Mouse (Mus musculus) thymus, postnatal 10 days (tissue): ENCODE results near the gene Wiz.

Source experiments
- DNase-seq, 2 experiments: peaks; one replicate each; pipeline ENCODE4 v3.0.0; 2021; ENCODE audit warnings: low spot score in 2 of 2

The Wiz gene

DNA sequence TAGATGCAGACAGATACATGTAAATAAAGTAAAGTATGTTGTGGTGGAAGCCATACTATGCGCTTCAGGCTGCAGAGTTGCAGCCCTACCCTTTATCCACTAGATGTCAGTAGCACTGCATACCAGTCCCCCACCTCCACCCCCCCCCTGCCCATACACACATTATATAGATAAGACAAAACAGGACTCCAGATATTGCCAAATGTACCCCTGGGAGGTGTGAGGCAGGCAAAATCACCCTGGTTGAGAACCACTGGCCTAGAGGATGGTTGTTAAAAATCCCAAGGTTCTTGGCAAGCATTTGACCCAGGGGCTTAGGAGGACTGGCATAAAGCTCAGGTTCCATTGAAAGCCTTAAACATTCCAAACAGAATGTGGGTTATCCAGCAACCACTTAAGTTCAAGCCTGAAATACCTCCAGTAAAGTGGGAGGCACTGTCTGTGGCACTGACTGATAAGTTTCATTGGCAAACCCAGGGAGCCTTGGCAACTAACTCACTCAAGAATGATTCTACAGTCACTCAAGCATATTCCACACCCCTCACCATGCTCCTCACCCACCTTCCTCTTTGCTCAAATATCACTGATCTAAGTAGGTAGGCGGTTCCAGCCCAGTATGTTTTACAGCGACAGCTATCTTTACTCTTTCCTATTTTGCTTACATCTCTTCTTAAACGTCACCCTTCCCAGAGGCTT is 40.1 kb downstream of the Wiz start:
- DNase-seq = peak in 1 of 2 experiments; percentile 34

DNA sequence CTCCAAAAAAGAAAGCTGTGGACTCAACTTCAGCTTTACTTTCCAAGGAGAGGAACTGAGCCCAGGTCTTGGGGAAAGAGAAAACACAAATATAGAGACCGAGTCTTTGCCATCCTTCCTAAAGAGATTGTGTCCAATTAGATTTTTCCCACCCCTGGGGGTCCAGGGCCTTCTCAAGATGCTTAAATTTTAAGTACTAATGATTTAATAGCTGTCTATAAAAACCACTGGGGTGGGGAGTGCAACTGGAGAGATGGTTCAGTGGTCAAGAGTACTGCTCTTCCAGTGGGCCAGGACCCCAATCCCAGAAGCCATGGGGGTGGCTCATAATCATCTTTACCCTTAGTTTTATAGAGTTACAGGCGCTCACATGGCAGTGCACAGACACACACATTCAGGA is 40.8 kb downstream of the Wiz start:
- no peak for DNase-seq

- DNase-seq = no peak
These were observed 48.1 kb downstream of the Wiz start for GRCm38 (mm10) chr17:32341102-32341501.

GRCm38 (mm10) chr17:32340110-32340509 is 49.1 kb downstream of the Wiz start:
- DNase-seq = no peak

DNA sequence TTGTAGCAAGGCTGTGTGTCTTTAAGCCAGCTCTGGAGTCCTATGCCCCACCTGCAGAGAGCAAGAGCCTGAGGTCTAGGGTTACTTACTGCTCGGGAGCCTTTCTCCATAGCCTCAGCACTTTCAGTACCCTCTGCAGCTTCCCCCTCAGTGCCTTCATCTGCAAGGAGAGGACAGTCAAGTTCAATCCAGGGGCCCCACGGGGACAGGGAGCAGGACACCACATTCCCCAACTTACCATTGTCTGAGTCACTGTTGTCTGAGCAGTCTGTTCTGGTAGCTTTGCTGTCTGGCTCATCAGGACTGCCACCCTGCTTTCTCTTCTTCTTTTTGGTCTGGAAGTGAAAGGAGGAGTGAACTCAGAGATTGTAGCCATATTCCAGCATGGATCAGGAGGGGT is 53.4 kb downstream of the Wiz start:
- DNase-seq = no peak

DNA sequence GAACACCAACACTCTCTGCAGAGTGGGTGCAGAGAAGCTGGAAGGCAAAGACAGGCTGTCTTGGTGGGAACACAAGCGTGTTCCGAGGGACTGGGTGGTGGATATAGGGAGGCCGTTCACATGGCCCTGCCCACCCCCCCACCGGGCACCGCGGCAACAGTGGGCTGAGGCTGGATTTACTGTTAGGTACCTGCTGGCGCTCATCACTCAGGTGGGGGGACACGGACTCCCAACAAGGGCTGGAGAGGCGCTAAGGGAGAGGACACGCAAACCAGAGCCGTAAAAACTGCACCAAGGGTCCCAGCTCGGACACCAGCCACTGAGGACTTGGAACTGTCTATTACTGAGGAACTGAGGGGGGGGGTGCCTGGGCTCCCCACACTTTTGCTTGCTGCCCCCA is 54.3 kb downstream of the Wiz start:
- DNase-seq = no peak

GRCm38 (mm10) chr17:32333675-32334303 is 55.5 kb downstream of the Wiz start:
- no peak for DNase-seq

- no peak for DNase-seq
These were observed 61.7 kb downstream of the Wiz start for GRCm38 (mm10) chr17:32327501-32327900.

- DNase-seq = no peak
These were observed 66.4 kb downstream of the Wiz start for GRCm38 (mm10) chr17:32322809-32323208.

DNA sequence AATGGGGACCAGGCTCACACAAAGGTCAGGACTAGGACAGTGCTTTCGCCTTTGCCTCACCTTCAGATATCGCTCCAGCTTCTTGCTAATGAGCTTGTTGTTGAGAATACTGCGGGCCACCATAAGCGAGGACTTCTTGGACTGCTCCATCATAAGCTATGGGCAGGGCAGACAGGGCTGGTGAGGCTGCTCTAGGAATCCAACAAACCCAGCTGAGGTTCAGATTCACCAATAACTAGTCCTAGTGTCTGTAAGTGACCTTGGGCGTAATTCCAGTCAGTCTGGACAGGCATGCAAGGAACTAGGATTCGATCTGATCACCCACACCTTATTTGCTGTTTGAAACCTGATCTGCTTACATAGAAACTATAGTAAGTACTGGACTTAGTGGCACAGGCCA is 67.4 kb downstream of the Wiz start:
- no peak for DNase-seq

DNA sequence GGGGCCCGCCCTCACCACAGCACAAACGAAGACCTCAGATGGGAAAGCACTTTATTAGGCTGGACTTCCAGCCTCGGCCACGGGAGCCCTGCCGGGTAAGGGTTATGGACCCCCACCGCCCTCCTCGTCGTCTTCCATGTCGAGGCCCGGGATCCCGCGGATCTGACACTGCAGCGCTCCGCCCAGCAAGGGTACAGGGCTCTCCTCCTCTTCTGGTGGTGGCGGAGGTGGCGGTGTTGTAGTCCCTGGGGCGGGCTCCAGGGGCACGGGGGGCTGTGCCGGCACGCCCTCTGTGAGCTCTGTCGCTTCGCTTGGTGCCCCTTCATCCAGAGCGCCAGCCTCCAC is 67.9 kb downstream of the Wiz start:
- peak in 1 of 2 experiments; percentile 80 for DNase-seq

DNA sequence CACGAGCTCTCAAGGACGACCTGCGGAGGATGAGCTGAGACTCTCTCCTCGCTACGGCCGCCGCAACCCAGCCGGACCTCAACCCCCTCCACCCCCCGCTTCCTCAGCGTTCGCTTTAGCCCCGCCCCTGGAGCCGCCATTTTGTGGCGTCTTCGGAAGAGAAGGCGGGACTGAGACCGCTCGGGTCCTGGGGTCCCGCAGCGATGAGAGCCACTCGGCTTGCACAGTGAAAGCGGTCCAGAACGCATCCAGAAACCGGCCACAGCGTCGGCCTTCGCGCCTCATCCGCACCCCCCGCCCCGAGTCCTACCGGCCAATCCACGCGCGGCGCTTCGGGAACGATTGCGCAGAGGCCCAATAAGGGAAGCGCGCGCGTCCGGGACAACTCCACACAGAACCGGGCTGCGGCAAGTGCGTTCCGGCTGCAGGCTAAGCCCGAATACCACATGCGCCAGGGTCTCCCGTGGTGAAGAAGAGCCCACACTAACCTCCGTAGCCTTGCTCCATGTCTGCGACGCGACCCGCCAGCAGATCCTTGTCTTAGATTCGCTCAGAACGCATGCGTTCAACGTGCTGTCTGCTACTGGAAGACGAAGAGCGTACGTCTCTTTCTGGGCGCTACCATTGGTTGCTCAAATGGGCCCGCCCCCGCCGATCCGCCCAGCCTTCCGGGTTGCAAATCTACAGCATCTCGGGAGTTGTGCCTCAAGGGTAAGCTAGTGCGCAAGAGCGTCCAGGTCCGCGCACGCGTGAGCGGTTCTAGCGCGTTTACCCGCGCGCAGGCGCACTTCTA is 68.4 kb downstream of the Wiz start, which contains the start of gene Akap8:
TSS of gene Akap8 (minus strand) at position 642 of the 793 bp plus-strand sequence.
- DNase-seq = peak; percentile 95 to 97

DNA sequence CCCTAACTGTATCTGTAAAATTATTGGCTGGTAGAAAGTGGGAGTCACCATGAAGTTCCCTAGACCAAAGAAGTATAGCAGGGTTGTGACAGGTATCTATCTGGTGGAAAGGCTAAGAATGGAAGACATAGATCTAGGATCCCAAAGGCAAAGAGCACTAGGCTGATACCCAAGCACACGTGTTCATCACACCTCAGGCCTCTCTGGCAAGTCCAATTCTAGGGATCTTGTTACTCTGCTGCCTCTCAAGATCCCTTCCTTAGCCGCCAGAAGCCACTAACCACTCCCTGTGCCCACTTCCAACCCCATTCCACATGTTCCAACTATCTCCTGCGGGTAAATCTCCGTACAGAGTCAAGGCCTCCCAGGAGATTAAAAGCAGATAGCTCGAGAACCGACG is 69.3 kb downstream of the Wiz start:
- no peak for DNase-seq

- DNase-seq = no peak
These were observed 71.5 kb downstream of the Wiz start for GRCm38 (mm10) chr17:32317708-32318107.

GRCm38 (mm10) chr17:32317032-32317431 is 72.2 kb downstream of the Wiz start:
- DNase-seq = no peak

DNA sequence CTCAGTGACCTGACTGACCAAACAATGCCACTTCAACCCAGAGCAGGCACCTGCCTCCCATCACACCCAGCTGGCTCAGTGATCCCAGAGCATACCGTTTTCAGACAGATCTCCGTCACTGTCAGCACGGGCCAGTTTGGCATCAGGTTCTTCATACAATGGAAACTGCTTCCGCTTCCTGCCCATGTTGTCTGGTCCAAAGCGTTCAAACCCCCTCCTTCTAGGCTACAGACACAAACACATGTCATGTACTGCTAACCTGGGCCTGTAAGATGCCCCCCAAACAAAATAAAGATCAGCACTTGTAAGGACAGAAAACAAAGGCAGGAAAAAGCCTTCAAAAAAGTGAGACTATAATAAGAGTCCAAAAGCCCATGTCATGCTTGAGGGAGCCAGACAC is 73.7 kb downstream of the Wiz start:
- DNase-seq = no peak

GRCm38 (mm10) chr17:32313892-32314291 is 75.3 kb downstream of the Wiz start:
- DNase-seq = no peak

- no peak for DNase-seq
These were observed 76.4 kb downstream of the Wiz start for GRCm38 (mm10) chr17:32312801-32313200.

- no peak for DNase-seq
These were observed 81.3 kb downstream of the Wiz start for GRCm38 (mm10) chr17:32307963-32308362.
